Mouse (Mus musculus): ENCODE results near the gene Poll.

Poll gene

DNA sequence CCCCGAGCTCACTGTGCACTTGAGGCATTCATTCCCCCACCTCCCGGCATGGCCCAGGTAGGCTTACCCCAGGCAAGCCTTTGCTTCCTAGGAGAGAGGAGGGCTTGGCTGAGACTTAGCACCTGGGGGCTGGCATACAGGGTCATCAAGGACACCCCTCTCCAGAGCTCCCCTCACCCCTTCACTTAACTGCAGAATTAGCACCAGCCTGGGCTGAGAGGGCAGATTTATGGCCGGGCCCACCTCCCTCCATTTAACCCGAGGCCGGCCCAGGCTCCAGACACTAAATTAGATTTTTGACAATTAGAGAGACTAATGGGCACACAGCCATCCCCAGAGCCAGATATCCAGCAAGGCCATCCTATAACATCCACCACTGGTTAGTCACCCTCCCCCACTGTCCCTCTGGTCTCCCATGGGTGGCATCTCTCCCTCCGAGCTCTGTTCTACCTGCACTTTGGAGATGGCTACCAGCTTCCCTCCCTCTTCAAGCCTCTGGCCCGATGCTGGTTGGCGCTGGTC lies 25.1 kb downstream of the Poll start:
- no peak for DNase-seq (ENCODE audit: low spot score in 2 of 2)

DNA sequence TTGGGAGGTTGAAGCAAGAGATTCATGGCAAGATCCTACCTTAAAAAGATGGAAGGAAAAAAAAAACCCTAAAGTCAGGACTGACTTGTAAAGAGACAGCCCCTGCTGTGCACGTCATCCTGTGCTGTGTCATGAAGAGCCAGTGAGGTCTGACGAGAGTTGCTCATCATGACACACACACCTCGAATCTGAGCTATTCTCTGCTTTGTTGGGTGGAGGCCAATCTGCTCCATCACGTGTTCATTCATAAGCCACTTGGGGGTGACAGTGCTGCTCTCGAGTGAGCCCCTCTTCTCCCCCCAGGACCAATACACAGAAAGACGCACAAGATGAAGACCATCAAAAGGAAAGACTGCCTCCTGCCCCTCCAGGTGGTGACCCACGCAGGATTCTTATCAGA lies 26.7 kb downstream of the Poll start:
- DNase-seq (ENCODE audit: low spot score in 2 of 2) = no peak

DNA sequence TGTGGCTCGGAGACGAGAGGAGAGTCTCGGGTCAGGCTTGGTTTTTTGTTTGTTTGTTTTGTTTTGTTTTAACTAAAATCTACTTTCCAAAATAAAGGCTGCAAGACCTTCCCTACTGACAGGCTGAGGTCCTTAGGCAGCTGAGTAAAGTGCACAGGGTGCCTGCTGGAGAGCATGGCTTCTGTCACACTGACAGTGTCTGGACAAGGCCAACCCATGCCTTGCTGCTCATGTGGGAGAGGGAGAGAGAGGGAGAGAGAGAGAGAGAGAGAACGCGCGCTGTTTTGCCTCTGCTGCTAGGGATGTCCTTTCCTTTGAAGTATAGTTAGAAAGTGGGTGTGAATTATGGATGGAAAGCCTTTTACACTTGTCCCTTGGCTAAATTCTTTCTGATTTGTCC lies 28.8 kb downstream of the Poll start:
- DNase-seq (ENCODE audit: low spot score in 2 of 2) = no peak

DNA sequence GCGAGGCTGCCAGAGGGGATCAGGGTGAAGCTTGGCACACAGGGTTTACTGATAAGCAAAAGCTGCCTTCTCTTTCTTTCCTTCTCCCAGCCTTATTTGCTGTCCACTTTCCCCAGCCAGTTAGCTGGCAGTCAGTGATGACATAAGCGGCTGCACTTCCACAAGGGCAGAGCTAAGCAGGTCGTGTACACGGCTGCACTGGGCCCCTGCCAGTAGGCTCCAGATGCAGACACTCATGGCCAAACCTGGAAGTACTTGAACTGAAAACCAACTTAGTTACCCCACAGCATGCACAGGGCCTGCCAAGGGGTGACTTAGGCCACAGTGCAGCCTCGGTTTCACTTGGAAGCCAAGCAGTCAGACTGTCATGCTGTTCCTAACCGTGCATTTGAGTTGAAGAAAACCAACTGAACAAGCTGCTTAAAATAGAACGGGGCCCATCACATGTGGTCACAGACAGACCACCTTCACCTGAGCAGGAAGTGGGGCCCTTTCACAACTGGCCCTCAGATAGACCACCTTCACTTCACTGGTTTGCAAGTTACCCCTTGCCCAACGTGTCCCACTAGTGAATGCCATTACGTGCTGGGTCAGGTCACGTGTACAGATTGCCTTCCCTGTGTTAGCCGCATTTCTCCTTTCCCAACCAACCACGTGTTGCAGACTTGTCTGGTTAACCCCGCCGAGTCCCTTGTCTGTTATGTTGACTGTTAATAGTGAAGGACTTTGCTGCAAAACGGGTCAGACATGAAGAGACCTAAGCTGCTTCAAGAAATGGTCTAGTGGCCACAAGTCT lies 29.9 kb downstream of the Poll start:
- no peak for DNase-seq (ENCODE audit: low spot score in 2 of 2)

DNA sequence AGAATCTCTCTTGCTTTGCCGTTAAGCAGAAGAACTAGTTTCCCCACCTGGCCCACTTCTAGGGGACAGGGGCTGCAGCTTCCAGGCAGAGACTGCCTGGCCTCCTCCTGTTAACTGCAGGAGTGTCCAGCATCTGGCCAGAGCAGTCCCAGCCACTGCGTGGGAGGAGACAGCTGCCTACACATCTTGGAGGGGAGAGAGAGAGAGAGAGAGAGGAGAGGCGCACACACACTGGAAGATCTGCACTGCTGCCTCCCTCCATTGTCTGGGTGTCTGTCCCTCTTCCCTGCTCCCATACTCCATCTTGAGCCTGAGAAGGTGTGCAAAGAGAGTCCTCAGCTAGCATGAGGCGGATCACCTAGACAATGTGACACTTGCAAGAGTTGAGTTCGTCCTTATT lies 31.0 kb downstream of the Poll start:
- no peak for DNase-seq (ENCODE audit: low spot score in 2 of 2)

DNA sequence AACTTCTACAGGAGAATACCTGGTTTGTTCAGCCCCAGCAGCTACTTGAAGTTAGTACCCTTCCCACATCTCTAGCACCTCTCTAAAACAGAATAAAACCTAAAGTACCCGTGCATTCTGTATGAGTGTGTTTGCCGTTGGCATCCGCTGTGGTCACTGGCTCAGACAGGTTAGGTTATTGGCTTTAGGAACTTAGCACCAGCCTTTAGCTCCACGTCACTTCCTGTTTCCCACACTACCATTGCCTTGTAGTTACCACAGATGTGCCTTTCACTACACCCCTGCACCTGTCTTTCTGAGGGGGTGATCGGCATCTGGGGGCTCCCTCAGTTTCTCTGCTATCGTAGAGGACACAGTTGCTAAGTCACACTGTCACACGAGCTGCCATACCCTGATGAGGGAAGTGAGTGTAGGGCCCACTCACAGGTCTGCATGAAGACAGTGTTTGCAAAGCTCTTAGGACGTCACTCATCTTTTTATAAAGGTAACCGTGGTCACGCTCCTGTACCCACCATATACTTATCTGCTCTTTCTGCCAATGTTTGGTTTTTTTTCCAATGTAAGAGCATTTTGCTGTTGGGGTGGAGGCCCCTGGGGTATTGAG lies 32.3 kb downstream of the Poll start:
- DNase-seq (ENCODE audit: low spot score in 2 of 2) = no peak

DNA sequence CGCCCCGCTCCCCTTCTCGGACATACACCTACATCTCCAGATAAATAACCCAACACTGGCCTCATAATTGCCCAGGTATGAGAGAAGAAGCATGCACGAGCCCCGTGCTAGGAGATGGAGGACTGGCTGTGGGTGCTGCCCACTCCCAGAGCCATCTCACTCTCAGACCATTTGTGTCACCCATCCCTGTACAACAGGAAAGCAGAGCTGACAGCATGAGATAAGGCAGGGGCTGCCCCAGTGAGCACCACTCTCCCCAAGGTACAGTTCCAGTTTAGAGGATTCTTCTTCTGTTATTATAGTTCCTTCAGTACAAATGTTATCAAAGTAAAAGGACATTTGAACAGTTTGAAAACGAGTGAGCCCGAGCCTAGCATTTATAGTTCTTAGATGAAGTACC lies 32.9 kb downstream of the Poll start:
- DNase-seq (ENCODE audit: low spot score in 2 of 2) = no peak

DNA sequence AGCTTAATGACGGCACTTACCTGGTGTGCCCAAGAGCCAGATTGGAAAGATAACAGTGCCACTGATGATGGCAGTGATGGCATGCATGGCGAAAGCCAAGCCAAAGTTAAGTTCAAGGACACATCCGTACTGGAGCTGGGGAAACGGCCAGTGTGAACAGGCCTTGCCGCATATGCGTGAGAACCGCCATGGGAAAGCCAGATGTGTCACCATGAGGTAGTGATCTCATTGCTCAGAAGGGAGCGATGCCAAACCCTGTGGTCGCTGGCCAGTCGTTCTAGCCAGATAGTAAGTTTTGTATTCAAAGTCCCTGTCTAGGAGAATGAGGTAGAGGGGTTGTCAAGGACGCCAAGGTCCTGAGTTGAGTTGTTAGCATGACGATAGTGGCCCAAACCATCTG lies 44.1 kb downstream of the Poll start:
- DNase-seq (ENCODE audit: low spot score in 2 of 2) = no peak

DNA sequence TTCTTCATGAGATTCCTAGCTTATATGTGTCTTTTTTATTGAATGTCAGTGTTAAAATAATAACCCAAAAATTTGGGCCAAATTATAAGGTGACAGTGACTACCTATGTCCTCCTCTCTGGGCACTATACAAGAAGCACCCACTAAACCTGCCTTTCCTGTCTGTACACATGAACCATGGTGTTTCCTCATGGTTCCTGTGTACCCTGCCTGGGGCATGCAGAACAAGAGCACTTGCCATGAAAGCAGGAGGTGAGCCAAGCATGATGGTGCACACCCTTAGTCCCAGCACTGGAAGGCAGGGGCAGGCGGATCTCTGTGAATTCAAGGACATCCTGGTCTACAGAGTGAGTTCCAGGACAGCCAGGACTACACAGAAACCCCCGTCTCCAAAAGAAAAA lies 45.0 kb downstream of the Poll start:
- DNase-seq (ENCODE audit: low spot score in 2 of 2) = no peak

DNA sequence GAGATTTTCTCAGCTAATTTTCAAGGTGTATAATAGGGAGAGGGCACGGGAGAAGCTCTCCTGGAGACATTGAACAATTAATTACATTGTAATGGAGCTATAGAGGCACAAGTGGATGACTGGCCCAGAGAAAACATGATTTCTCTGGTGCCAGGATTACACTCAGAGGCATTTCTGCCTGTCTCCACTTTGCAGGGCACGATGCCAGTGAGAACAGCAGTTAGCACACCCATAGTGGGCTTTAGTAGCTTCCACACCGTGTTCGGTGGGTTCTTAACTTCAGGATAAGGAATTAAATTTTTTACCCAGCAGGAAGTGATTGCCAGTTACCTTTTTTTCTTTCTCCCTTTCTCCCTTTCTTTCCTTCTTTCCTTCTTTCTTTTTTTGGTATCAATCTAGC lies 48.9 kb downstream of the Poll start:
- DNase-seq (ENCODE audit: low spot score in 2 of 2) = no peak

DNA sequence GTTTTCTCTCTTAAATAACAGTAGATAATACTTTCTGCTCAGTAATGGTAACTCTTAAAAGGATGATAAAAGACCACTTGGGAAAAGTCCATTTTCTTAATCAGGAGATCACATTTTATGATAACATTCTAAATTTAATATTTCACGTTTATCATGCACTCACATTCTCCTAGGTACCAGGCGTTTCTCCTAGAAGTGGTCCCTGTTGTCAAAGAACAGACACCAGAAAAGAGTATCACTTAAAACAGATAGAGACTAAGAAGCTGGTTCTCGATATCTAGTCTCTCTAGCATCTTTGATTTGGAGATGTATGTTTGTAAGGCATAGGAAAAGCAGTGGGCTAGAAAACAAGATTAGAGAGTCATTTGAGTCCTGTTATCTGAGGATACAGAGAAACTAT lies 49.7 kb downstream of the Poll start:
- DNase-seq (ENCODE audit: low spot score in 2 of 2) = no peak

DNA sequence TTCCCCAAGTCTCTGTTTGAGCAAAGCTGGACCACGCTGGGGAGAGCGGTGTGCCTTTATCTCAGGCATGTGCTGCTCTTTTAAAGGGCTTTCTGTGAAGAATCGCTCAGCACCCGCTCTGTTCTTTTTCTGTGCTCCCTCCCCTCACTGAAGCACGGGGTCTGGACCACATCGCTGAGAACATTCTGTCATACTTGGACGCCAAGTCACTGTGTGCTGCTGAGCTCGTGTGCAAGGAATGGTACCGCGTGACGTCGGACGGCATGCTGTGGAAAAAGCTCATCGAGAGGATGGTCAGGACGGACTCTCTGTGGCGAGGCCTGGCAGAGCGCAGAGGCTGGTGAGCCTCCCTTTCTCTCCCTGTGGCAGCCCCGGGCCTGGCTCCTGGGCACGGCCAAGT lies 52.8 kb downstream of the Poll start:
- DNase-seq (ENCODE audit: low spot score in 2 of 2) = no peak

DNA sequence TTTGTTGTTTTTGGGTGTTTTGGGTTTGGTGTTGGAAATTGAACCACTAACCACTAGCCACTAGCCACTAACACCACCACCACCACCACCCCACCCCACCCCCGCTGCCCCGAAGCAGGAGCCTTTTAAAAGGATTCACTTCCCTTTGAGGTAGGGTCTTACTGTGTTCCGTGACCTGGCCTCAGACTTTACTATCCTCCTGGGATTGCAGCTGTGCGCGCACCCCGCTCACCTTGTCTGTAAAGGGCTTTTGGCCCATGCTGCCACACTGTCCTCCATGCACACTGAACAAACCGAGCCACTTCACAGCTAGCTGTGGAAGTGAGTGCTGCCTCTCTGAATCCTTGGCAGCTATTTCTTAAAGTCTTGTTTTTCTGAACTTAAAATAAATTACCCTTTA lies 54.9 kb downstream of the Poll start:
- no peak for DNase-seq (ENCODE audit: low spot score in 2 of 2)

Data from spleen, postnatal 10 days (tissue).